Mouse (Mus musculus): ENCODE data around the gene 4930402H24Rik. TPM values are rescaled to one million over a fixed set of nuclear protein-coding genes. Genes with fewer than 3 reads are reported as not detected.

4930402H24Rik gene
- polyA plus RNA-seq, 2 experiments = 29.1 to 33.8 TPM

DNA sequence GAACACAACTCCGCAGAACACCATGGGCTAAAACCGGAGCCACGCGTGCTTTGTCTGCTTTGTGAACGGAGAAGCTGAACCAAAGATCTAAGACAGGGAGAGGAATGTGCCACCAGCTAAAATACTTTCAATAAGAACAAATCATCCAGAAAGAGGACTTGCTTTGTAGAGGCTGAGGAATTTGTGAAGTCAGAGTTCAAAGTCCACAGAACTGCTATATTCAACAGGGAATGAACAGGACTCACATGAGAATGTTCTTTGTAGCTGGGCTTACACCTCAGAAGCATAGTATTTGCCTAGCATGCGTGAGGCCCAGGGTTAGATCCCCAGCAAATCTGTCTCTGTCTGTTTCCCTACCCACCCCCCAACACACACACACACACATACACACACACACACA lies 145.3 kb downstream of the 4930402H24Rik start:
- no peak for TF ChIP-seq POLR2A (IDR thresholded peaks at IDR 0.05; ENCODE audit: borderline replicate concordance, extremely low read depth, insufficient read depth, insufficient read length)
- Histone ChIP-seq H3K9ac (ENCODE audit: low read depth, low read length, severe bottlenecking) (no peak overlapping the region), H3K27me3 (ENCODE audit: control insufficient read depth, insufficient read depth, low read length) (no peaks in the 10 kb centered on the region), H3K4me1 (ENCODE audit: control insufficient read depth, insufficient read depth, low read length) (no peaks in the 10 kb centered on the region), H3K4me2 (replicated peaks; ENCODE audit: low read depth, low read length, severe bottlenecking) (no peak overlapping the region), H3K4me3 (replicated peaks; ENCODE audit: low read length) (no peak overlapping the region), H3K36me3 (ENCODE audit: control insufficient read depth, insufficient read depth, low read length) (peaks cover 58% of the 10 kb centered on the region), H3K27ac (replicated peaks; ENCODE audit: low read depth, low read length) (no peak overlapping the region), H3K9me3 (ENCODE audit: control insufficient read depth, low read length) (no peaks in the 10 kb centered on the region)
- ATAC-seq (ENCODE audit: low FRiP score, low read depth) (no peak), DNase-seq (ENCODE audit: low spot score) (no peak)
- WGBS = 87% methylated on average over 6 of the region's 6 CpGs

DNA sequence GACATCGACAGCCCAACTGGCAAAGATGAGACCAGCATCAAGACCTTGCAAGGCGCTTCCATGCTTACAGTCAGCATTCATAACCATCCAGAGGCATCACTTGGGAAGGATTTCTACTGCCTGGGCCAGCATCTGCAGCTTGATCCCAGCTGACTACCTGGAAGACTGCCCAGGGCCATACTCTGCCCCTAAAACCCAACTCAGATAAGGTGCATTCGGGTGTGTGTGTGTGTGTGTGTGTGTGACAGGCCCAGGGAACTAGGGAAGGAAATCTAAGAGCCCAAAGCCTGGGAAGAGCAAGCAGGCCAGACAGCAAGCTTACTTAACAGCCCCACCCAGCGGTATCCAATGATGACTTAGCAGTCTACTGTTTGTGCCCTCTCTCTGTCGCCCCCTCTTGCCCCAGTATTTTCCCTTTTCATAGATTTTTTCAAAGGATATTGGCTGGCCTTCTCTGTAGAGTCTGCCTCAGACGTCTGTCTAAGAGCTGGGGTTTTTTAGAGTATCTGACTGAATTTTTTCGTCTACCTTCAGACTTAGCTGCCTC lies 151.1 kb downstream of the 4930402H24Rik start:
- Histone ChIP-seq H3K9me3 (ENCODE audit: control insufficient read depth, low read length) (no peaks in the 10 kb centered on the region), H3K36me3 (ENCODE audit: control insufficient read depth, insufficient read depth, low read length) (peaks cover 9% of the 10 kb centered on the region; the same call in 1 of the 2 replicates), H3K4me2 (replicated peaks; ENCODE audit: low read depth, low read length, severe bottlenecking) (no peak overlapping the region), H3K4me1 (ENCODE audit: control insufficient read depth, insufficient read depth, low read length) (no peaks in the 10 kb centered on the region), H3K9ac (ENCODE audit: low read depth, low read length, severe bottlenecking) (no peak overlapping the region), H3K27ac (replicated peaks; ENCODE audit: low read depth, low read length) (no peak overlapping the region), H3K27me3 (ENCODE audit: control insufficient read depth, insufficient read depth, low read length) (no peaks in the 10 kb centered on the region), H3K4me3 (replicated peaks; ENCODE audit: low read length) (no peak overlapping the region)
- DNase-seq (ENCODE audit: low spot score) (no peak), ATAC-seq (ENCODE audit: low FRiP score, low read depth) (no peak)
- TF ChIP-seq POLR2A (IDR thresholded peaks at IDR 0.05; ENCODE audit: borderline replicate concordance, extremely low read depth, insufficient read depth, insufficient read length) = no peak
- 60% methylated on average over 7 of the region's 7 CpGs for WGBS

DNA sequence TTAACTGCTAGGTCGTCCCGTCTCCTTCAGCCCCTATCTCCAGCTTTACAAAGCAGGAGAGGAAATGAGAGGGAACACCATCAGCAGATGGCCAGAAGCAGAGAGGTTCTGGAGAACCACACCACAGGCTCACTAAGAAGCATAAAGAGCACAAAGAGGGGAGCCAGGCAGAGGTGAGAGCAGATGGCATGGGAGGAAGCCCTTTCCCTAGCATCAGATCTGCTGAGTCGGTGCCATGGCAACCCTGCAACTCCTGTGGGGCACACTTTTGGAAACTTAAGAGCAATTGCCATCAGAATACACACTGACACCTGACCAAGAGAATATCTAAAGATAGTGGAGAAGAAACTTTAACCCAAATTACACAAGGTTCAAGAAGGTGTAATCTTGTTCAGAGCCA lies 151.6 kb downstream of the 4930402H24Rik start:
- Histone ChIP-seq H3K4me1 (ENCODE audit: control insufficient read depth, insufficient read depth, low read length) (no peaks in the 10 kb centered on the region), H3K27me3 (ENCODE audit: control insufficient read depth, insufficient read depth, low read length) (no peaks in the 10 kb centered on the region), H3K36me3 (ENCODE audit: control insufficient read depth, insufficient read depth, low read length) (peaks cover 8% of the 10 kb centered on the region; the same call in 1 of the 2 replicates), H3K4me2 (replicated peaks; ENCODE audit: low read depth, low read length, severe bottlenecking) (no peak overlapping the region), H3K9ac (ENCODE audit: low read depth, low read length, severe bottlenecking) (no peak overlapping the region), H3K27ac (replicated peaks; ENCODE audit: low read depth, low read length) (no peak overlapping the region), H3K9me3 (ENCODE audit: control insufficient read depth, low read length) (no peaks in the 10 kb centered on the region), H3K4me3 (replicated peaks; ENCODE audit: low read length) (no peak overlapping the region)
- ATAC-seq (ENCODE audit: low FRiP score, low read depth) = no peak
- no peak for DNase-seq (ENCODE audit: low spot score)
- no peak for TF ChIP-seq POLR2A (IDR thresholded peaks at IDR 0.05; ENCODE audit: borderline replicate concordance, extremely low read depth, insufficient read depth, insufficient read length)
- 88% methylated on average over 3 of the region's 3 CpGs for WGBS

GRCm38 (mm10) chr2:130750449-130750848 lies 155.8 kb downstream of the 4930402H24Rik start:
- H3K36me3 ChIP-seq (ENCODE audit: control insufficient read depth, insufficient read depth, low read length) = peaks cover 32% of the 10 kb centered on the region

GRCm38 (mm10) chr2:130749708-130750107 lies 156.5 kb downstream of the 4930402H24Rik start:
- peaks cover 40% of the 10 kb centered on the region for H3K36me3 ChIP-seq (ENCODE audit: control insufficient read depth, insufficient read depth, low read length)
- ATAC-seq (ENCODE audit: low FRiP score, low read depth) (no peak), DNase-seq (ENCODE audit: low spot score) (no peak)
- 78% methylated on average over 3 of the region's 3 CpGs for whole genome bisulfite sequencing
- H3K4me2 ChIP-seq (replicated peaks; ENCODE audit: low read depth, low read length, severe bottlenecking) = no peak overlapping the region
- H3K9me3 ChIP-seq (ENCODE audit: control insufficient read depth, low read length) = no peaks in the 10 kb centered on the region
- no peaks in the 10 kb centered on the region for H3K4me1 ChIP-seq (ENCODE audit: control insufficient read depth, insufficient read depth, low read length)
- H3K4me3 ChIP-seq (replicated peaks; ENCODE audit: low read length) = no peak overlapping the region
- H3K9ac ChIP-seq (ENCODE audit: low read depth, low read length, severe bottlenecking) = no peak overlapping the region
- no peak overlapping the region for H3K27ac ChIP-seq (replicated peaks; ENCODE audit: low read depth, low read length)
- no peak for TF ChIP-seq POLR2A (IDR thresholded peaks at IDR 0.05; ENCODE audit: borderline replicate concordance, extremely low read depth, insufficient read depth, insufficient read length)
- H3K27me3 ChIP-seq (ENCODE audit: control insufficient read depth, insufficient read depth, low read length) = no peaks in the 10 kb centered on the region

More at GRCm38 (mm10) chr2:130750449-130750848, 155.8 kb downstream of the 4930402H24Rik start:
- no peaks in the 10 kb centered on the region for H3K9me3 ChIP-seq (ENCODE audit: control insufficient read depth, low read length)
- ATAC-seq (ENCODE audit: low FRiP score, low read depth) (no peak), DNase-seq (ENCODE audit: low spot score) (no peak)
- no peak for TF ChIP-seq POLR2A (IDR thresholded peaks at IDR 0.05; ENCODE audit: borderline replicate concordance, extremely low read depth, insufficient read depth, insufficient read length)
- no peak overlapping the region for H3K4me3 ChIP-seq (replicated peaks; ENCODE audit: low read length)
- no peaks in the 10 kb centered on the region for H3K4me1 ChIP-seq (ENCODE audit: control insufficient read depth, insufficient read depth, low read length)
- no peaks in the 10 kb centered on the region for H3K27me3 ChIP-seq (ENCODE audit: control insufficient read depth, insufficient read depth, low read length)
- 48% methylated on average over 8 of the region's 8 CpGs for WGBS
- no peak overlapping the region for H3K9ac ChIP-seq (ENCODE audit: low read depth, low read length, severe bottlenecking)
- H3K4me2 ChIP-seq (replicated peaks; ENCODE audit: low read depth, low read length, severe bottlenecking) = no peak overlapping the region
- no peak overlapping the region for H3K27ac ChIP-seq (replicated peaks; ENCODE audit: low read depth, low read length)

Measured in limb, embryonic 14.5 days (tissue).